Mouse (Mus musculus) brain, embryonic 14.5 days (tissue): ENCODE measurements around the gene Cntnap5b.

Experiments used
- CTCF ChIP-seq: fragments of 200-500 bp; IDR thresholded peaks from 2 replicates; pipeline ENCODE4 v1.5.1; 2012; ENCODE audit warnings: inconsistent platforms, mild to moderate bottlenecking, moderate library complexity, borderline replicate concordance; ENCODE audit not compliant: insufficient read depth, insufficient read length; ENCODE audit errors: extremely low read depth
- POLR2A ChIP-seq: fragments of 200-500 bp; IDR thresholded peaks from 2 replicates; pipeline ENCODE4 v1.6.1; 2012; ENCODE audit warnings: mild to moderate bottlenecking, inconsistent platforms, borderline replicate concordance; ENCODE audit not compliant: poor library complexity, insufficient read depth, insufficient read length, severe bottlenecking; ENCODE audit errors: extremely low read depth

DNA sequence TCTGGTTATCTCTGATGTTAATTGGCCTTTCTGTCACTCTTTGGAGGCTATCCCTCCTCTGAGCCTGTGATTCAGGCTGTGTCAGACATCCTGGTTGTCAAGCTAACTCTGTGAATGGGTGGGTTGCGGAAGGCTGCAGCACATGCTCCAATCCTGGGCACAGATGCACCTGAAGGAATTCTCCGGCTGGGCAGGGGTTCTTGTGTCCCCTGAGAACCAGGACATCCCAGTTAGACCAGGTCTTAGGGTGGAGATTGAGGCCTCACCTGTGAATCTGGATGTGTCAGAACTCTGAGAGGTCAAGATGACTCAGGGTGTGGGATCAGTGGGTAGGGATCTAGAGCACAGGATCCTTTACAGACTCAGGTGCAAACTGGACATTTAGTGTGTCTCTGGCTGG, 691.3 kb downstream of the Cntnap5b start:
- no peak for TF ChIP-seq POLR2A
- no peak for TF ChIP-seq CTCF
